Mouse (Mus musculus) erythroblast, embryonic 14.5 days (primary cell): ENCODE data around the gene Trap1. TPM values are rescaled to one million over a fixed set of nuclear protein-coding genes. Genes with fewer than 3 reads are reported as not detected.

ENCODE experiments used
- H3K27me3 ChIP-seq: 2 replicates; pipeline ENCODE4 v1.6.1; 2012; ENCODE audit warnings: inconsistent platforms; ENCODE audit not compliant: control insufficient read depth
- H3K36me3 ChIP-seq: 2 replicates; pipeline ENCODE4 v1.6.1; 2012; ENCODE audit warnings: mild to moderate bottlenecking, inconsistent platforms; ENCODE audit not compliant: control insufficient read depth
- H3K4me1 ChIP-seq: 2 replicates; pipeline ENCODE4 v1.6.1; 2012; ENCODE audit warnings: inconsistent platforms; ENCODE audit not compliant: control insufficient read depth
- H3K4me3 ChIP-seq: replicated peaks from 2 replicates; pipeline ENCODE3; 2012; ENCODE audit warnings: moderate library complexity, mild to moderate bottlenecking, inconsistent platforms
- H3K9me3 ChIP-seq: 2 replicates; pipeline ENCODE4 v1.6.1; 2012; ENCODE audit warnings: low read length, inconsistent platforms, mixed read lengths; ENCODE audit not compliant: control insufficient read depth
- GATA1 ChIP-seq: IDR thresholded peaks from 2 replicates; pipeline ENCODE4 v1.6.1; 2012; ENCODE audit warnings: low read length, inconsistent platforms, mixed read lengths
- TAL1 ChIP-seq: IDR thresholded peaks from 3 replicates; pipeline ENCODE4 v1.6.1; 2012; ENCODE audit warnings: low read length, inconsistent platforms, mixed read lengths
- polyA plus RNA-seq: library from polyadenylated mRNA; stranded (reverse); fragments of >175 nt; gene quantifications from 2 replicates; pipeline ENCODE4 v1.2.3, GENCODE M21; 2012

Trap1 gene
- polyA plus RNA-seq, 1 experiment, result 18.1 TPM

DNA sequence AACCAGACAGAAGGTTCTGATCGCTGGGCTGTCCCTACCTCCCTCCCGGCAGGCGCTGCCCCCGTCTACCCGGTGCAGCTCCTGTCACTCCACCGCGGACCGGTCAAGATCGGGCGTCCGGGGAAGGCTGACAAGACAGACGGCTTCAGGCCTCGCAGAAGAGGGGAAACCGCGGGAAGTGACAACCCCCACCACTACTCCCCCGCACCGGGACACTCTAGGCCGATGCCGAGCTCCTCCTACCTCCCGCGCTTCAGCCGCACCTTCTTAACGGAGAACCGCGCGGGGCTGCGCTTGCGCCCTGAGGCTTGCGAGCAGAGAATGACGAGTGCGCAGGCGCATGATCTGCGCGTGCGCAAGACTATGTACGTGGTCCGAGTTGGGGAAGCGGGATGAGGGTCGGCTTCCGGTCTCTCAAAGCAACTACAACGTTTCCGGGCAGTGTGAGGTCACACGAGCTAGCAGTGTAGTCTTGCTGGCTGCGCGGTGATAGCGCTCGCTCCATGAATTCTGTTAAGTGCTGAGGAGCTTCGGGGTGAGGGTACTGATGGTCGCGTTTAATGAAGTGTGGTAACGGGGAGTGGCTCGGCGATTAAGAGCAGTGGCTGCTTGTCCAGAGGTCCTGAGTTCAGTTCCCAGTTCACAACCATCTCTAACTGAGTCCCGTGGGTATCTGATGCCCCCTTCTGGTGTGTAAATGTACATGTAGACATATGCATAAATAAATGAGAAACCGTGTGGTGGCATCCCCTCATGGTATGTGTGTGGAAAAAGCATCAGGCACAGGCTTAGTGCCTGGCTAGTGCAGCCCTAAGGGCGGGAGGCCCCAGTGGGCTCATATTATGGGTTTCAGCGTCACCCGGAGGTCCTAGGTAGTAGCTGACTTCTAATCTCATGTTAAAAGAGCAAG lies 73.9 kb downstream of the Trap1 start, which contains the start of gene Slx4:
TSS of gene Slx4 (minus strand) at position 282 of the 910 bp plus-strand sequence.
- peak within 1 kb of the TSS; percentile 74 for H3K4me3 ChIP-seq
- TF ChIP-seq TAL1 (no peak), GATA1 (no peak)

More for the DNA sequence above, 73.9 kb downstream of the Trap1 start, which contains the start of gene Slx4:
- peaks cover 8% of the 10 kb centered on the region for H3K9me3 ChIP-seq
- H3K4me1 ChIP-seq, result peaks cover 47% of the 10 kb centered on the region
- H3K27me3 ChIP-seq, result peaks cover 3% of the 10 kb centered on the region; the same call in 1 of the 2 replicates
- peaks cover 31% of the 10 kb centered on the region for H3K36me3 ChIP-seq

Other genes starting within 250 kb of the Trap1 start
- not detected in 2 replicates for gene Olfr15, start 246.9 kb downstream of the Trap1 start, polyA plus RNA-seq
- gene Zfp174, start 230.6 kb downstream of the Trap1 start, polyA plus RNA-seq, result 0.02 TPM in 1 of 2 replicates, not detected in the other
- gene Naa60, start 205.5 kb downstream of the Trap1 start, polyA plus RNA-seq, result 1.6 and 2.1 TPM in 2 replicates
- 0.09 TPM in 1 of 2 replicates, not detected in the other for gene Zfp597, start 193.3 kb downstream of the Trap1 start, polyA plus RNA-seq
- not detected in 2 replicates for gene Gm20695, start 193.2 kb downstream of the Trap1 start, polyA plus RNA-seq
- gene 1700037C18Rik, start 169.1 kb downstream of the Trap1 start, polyA plus RNA-seq, result 0.76 and 1.4 TPM in 2 replicates
- 0.33 and 1.1 TPM in 2 replicates for gene Cluap1, start 169.0 kb downstream of the Trap1 start, polyA plus RNA-seq
- gene Nlrc3, start 101.2 kb downstream of the Trap1 start, polyA plus RNA-seq, result not detected in 2 replicates
- 2.9 and 3.9 TPM in 2 replicates for gene Slx4, start 74.1 kb downstream of the Trap1 start, polyA plus RNA-seq
- gene Dnase1, start 40.9 kb downstream of the Trap1 start, polyA plus RNA-seq, result not detected in 2 replicates
- gene Crebbp, start 136.2 kb upstream of the Trap1 start, polyA plus RNA-seq, result 1.2 and 1.5 TPM in 2 replicates